Mouse (Mus musculus): ENCODE data around the gene Slit1. TPM values are rescaled to one million over a fixed set of nuclear protein-coding genes. Genes with fewer than 3 reads are reported as not detected.

Gene Slit1
- polyA plus RNA-seq, 1 experiment from 2014 or later: 0.12 TPM

- Histone ChIP-seq H3K4me2 (ENCODE audit: low read depth, low read length) (no peak overlapping the region), H3K27ac (ENCODE audit: low read depth) (no peak overlapping the region), H3K36me3 (replicated peaks; ENCODE audit: insufficient read depth, low read length) (no peaks in the 10 kb centered on the region), H3K9me3 (ENCODE audit: low read length) (no peaks in the 10 kb centered on the region), H3K4me3 (ENCODE audit: low read depth, low read length) (no peak overlapping the region), H3K4me1 (ENCODE audit: insufficient read depth) (no peaks in the 10 kb centered on the region), H3K9ac (replicated peaks) (no peak overlapping the region), H3K27me3 (ENCODE audit: insufficient read depth, low read length) (peaks cover 15% of the 10 kb centered on the region)
- WGBS (ENCODE audit: insufficient replicate concordance): 36% methylated on average over 12 of the region's 12 CpGs
- no peak for TF ChIP-seq CTCF (IDR thresholded peaks at IDR 0.05; ENCODE audit: low read depth)
- no peak for TF ChIP-seq EP300 (IDR thresholded peaks at IDR 0.05; ENCODE audit: low read depth)
- ATAC-seq (no peak), DNase-seq (no peak)
Measured at GRCm38 (mm10) chr19:41669747-41670342, 73.6 kb downstream of the Slit1 start.

- Histone ChIP-seq H3K27me3 (ENCODE audit: insufficient read depth, low read length) (peaks cover 21% of the 10 kb centered on the region), H3K9me3 (ENCODE audit: low read length) (no peaks in the 10 kb centered on the region), H3K4me3 (ENCODE audit: low read depth, low read length) (no peak overlapping the region), H3K4me1 (ENCODE audit: insufficient read depth) (no peaks in the 10 kb centered on the region), H3K9ac (replicated peaks) (no peak overlapping the region), H3K4me2 (ENCODE audit: low read depth, low read length) (no peak overlapping the region), H3K36me3 (replicated peaks; ENCODE audit: insufficient read depth, low read length) (no peaks in the 10 kb centered on the region), H3K27ac (ENCODE audit: low read depth) (no peak overlapping the region)
- no peak for DNase-seq
- no peak for TF ChIP-seq CTCF (IDR thresholded peaks at IDR 0.05; ENCODE audit: low read depth)
- TF ChIP-seq EP300 (IDR thresholded peaks at IDR 0.05; ENCODE audit: low read depth): no peak
- ATAC-seq: no peak
- WGBS (ENCODE audit: insufficient replicate concordance): 26% methylated on average over 6 of the region's 6 CpGs
Measured at GRCm38 (mm10) chr19:41667591-41667990, 75.9 kb downstream of the Slit1 start.

GRCm38 (mm10) chr19:41665941-41666340 is 77.5 kb downstream of the Slit1 start:
- no peak overlapping the region for H3K4me3 ChIP-seq (ENCODE audit: low read depth, low read length)
- H3K4me1 ChIP-seq (ENCODE audit: insufficient read depth): no peaks in the 10 kb centered on the region
- H3K27ac ChIP-seq (ENCODE audit: low read depth): no peak overlapping the region
- no peaks in the 10 kb centered on the region for H3K36me3 ChIP-seq (replicated peaks; ENCODE audit: insufficient read depth, low read length)
- TF ChIP-seq EP300 (IDR thresholded peaks at IDR 0.05; ENCODE audit: low read depth) (no peak), CTCF (IDR thresholded peaks at IDR 0.05; ENCODE audit: low read depth) (no peak)
- no peak overlapping the region for H3K9ac ChIP-seq (replicated peaks)
- no peak for ATAC-seq
- H3K9me3 ChIP-seq (ENCODE audit: low read length): no peaks in the 10 kb centered on the region
- H3K27me3 ChIP-seq (ENCODE audit: insufficient read depth, low read length): peaks cover 18% of the 10 kb centered on the region
- H3K4me2 ChIP-seq (ENCODE audit: low read depth, low read length): no peak overlapping the region
- DNase-seq: no peak
- 41% methylated on average over 4 of the region's 4 CpGs for WGBS (ENCODE audit: insufficient replicate concordance)

- TF ChIP-seq CTCF (IDR thresholded peaks at IDR 0.05; ENCODE audit: low read depth) (no peak), EP300 (IDR thresholded peaks at IDR 0.05; ENCODE audit: low read depth) (no peak)
Measured at GRCm38 (mm10) chr19:41663506-41664242, 79.8 kb downstream of the Slit1 start.

GRCm38 (mm10) chr19:41661466-41661865 is 82.0 kb downstream of the Slit1 start:
- DNase-seq (no peak), ATAC-seq (no peak)
- Histone ChIP-seq H3K4me2 (ENCODE audit: low read depth, low read length) (no peak overlapping the region), H3K36me3 (replicated peaks; ENCODE audit: insufficient read depth, low read length) (no peaks in the 10 kb centered on the region), H3K9ac (replicated peaks) (no peak overlapping the region), H3K27me3 (ENCODE audit: insufficient read depth, low read length) (peaks cover 31% of the 10 kb centered on the region), H3K4me3 (ENCODE audit: low read depth, low read length) (no peak overlapping the region), H3K4me1 (ENCODE audit: insufficient read depth) (no peaks in the 10 kb centered on the region), H3K27ac (ENCODE audit: low read depth) (no peak overlapping the region), H3K9me3 (ENCODE audit: low read length) (no peaks in the 10 kb centered on the region)
- TF ChIP-seq CTCF (IDR thresholded peaks at IDR 0.05; ENCODE audit: low read depth) (no peak), EP300 (IDR thresholded peaks at IDR 0.05; ENCODE audit: low read depth) (no peak)
- WGBS (ENCODE audit: insufficient replicate concordance): 76% methylated on average over 13 of the region's 13 CpGs

More at GRCm38 (mm10) chr19:41663506-41664242, 79.8 kb downstream of the Slit1 start:
- Histone ChIP-seq H3K4me1 (ENCODE audit: insufficient read depth) (no peaks in the 10 kb centered on the region), H3K36me3 (replicated peaks; ENCODE audit: insufficient read depth, low read length) (no peaks in the 10 kb centered on the region), H3K9ac (replicated peaks) (no peak overlapping the region), H3K4me3 (ENCODE audit: low read depth, low read length) (no peak overlapping the region), H3K27ac (ENCODE audit: low read depth) (no peak overlapping the region), H3K27me3 (ENCODE audit: insufficient read depth, low read length) (peaks cover 24% of the 10 kb centered on the region), H3K9me3 (ENCODE audit: low read length) (no peaks in the 10 kb centered on the region), H3K4me2 (ENCODE audit: low read depth, low read length) (no peak overlapping the region)
- WGBS (ENCODE audit: insufficient replicate concordance): 24% methylated on average over 13 of the region's 13 CpGs
- no peak for ATAC-seq
- DNase-seq: no peak

GRCm38 (mm10) chr19:41660999-41661374 is 82.5 kb downstream of the Slit1 start:
- H3K36me3 ChIP-seq (replicated peaks; ENCODE audit: insufficient read depth, low read length): no peaks in the 10 kb centered on the region
- no peak overlapping the region for H3K27ac ChIP-seq (ENCODE audit: low read depth)
- TF ChIP-seq CTCF (IDR thresholded peaks at IDR 0.05; ENCODE audit: low read depth) (no peak), EP300 (IDR thresholded peaks at IDR 0.05; ENCODE audit: low read depth) (no peak)
- DNase-seq (peak; percentile 66), ATAC-seq (no peak)
- no peak overlapping the region for H3K9ac ChIP-seq (replicated peaks)
- 19% methylated on average over 4 of the region's 4 CpGs for WGBS (ENCODE audit: insufficient replicate concordance)
- no peak overlapping the region for H3K4me2 ChIP-seq (ENCODE audit: low read depth, low read length)
- H3K4me3 ChIP-seq (ENCODE audit: low read depth, low read length): no peak overlapping the region
- peaks cover 29% of the 10 kb centered on the region for H3K27me3 ChIP-seq (ENCODE audit: insufficient read depth, low read length)
- no peaks in the 10 kb centered on the region for H3K9me3 ChIP-seq (ENCODE audit: low read length)
- H3K4me1 ChIP-seq (ENCODE audit: insufficient read depth): no peaks in the 10 kb centered on the region
